Mouse (Mus musculus) hindbrain, embryonic 11.5 days (tissue): Measurements from ENCODE around the gene Tnfrsf12a. TPM values are rescaled to one million over a fixed set of nuclear protein-coding genes. Genes with fewer than 3 reads are reported as not detected.
A peak's percentile ranks its signal among the peaks of the same experiment; 100 is the strongest.

Experiments used
- ATAC-seq: fragments of 200-750 bp; cut with Nextera tagmentation; 2 replicates; pipeline ENCODE4 v1.8.0; 2017; ENCODE audit warnings: mild to moderate bottlenecking, moderate TSS enrichment, moderate library complexity; ENCODE audit not compliant: low FRiP score
- DNase-seq: peaks from one replicate; pipeline ENCODE4 v3.0.0-alpha.2; 2015; ENCODE audit warnings: low spot score
- H3K27ac ChIP-seq: fragments of 300-500 bp; sonication (generic); 2 replicates; pipeline ENCODE4 v1.5.1; 2014; ENCODE audit warnings: mild to moderate bottlenecking, low read depth, low read length
- H3K27me3 ChIP-seq: fragments of 300-500 bp; sonication (generic); 2 replicates; pipeline ENCODE4 v1.6.1; 2014; ENCODE audit warnings: mild to moderate bottlenecking, low read length, moderate library complexity, mixed read lengths; ENCODE audit not compliant: control insufficient read depth, insufficient read depth
- H3K36me3 ChIP-seq: fragments of 300-500 bp; sonication (generic); 2 replicates; pipeline ENCODE4 v1.6.1; 2014; ENCODE audit warnings: mild to moderate bottlenecking, low read length, moderate library complexity, mixed read lengths; ENCODE audit not compliant: control insufficient read depth, insufficient read depth
- H3K4me1 ChIP-seq: fragments of 300-500 bp; sonication (generic); replicated peaks from 2 replicates; pipeline ENCODE4 v1.6.1; 2014; ENCODE audit warnings: low read length, mixed read lengths; ENCODE audit not compliant: control insufficient read depth, insufficient read depth
- H3K4me2 ChIP-seq: fragments of 300-500 bp; sonication (generic); replicated peaks from 2 replicates; pipeline ENCODE4 v1.6.1; 2014; ENCODE audit warnings: mild to moderate bottlenecking, low read depth, low read length
- H3K4me3 ChIP-seq: fragments of 300-500 bp; sonication (generic); 2 replicates; pipeline ENCODE4 v1.5.1; 2014; ENCODE audit warnings: low read depth, low read length
- H3K9ac ChIP-seq: fragments of 300-500 bp; sonication (generic); 2 replicates; pipeline ENCODE4 v1.6.1; 2014; ENCODE audit warnings: low read depth, low read length
- H3K9me3 ChIP-seq: fragments of 300-500 bp; sonication (generic); 2 replicates; pipeline ENCODE4 v1.6.1; 2016; ENCODE audit warnings: low read length; ENCODE audit not compliant: control insufficient read depth
- WGBS: fragments of 180-500 bp; shearing (Covaris S2); extraction: QIAGEN DNeasy Blood & Tissue Kit; methylation state at CpG from one replicate; pipeline ENCODE4 v1.1.7; 2014; 5-methylcytosine and 5-hydroxymethylcytosine counted together
- polyA plus RNA-seq: library from polyadenylated mRNA; unstranded; fragments of >200 nt; fragmentation: Nextera tagmentation; extraction: Ambion mirVana; gene quantifications from 2 replicates; pipeline ENCODE4 v1.2.1, GENCODE M21; 2014

The Tnfrsf12a gene
- polyA plus RNA-seq, 1 experiment from 2014 or later = 1.2 TPM

GRCm38 (mm10) chr17:23664556-23665021, 12.7 kb downstream of the Tnfrsf12a start:
- 16% methylated on average over 5 of the region's 5 CpGs for WGBS
- Histone ChIP-seq H3K9me3 (no peaks in the 10 kb centered on the region), H3K9ac (no peak overlapping the region), H3K4me3 (no peak overlapping the region), H3K4me1 (no peaks in the 10 kb centered on the region), H3K4me2 (no peak overlapping the region), H3K36me3 (peaks cover 3% of the 10 kb centered on the region; the same call in 1 of the 2 replicates), H3K27ac (no peak overlapping the region), H3K27me3 (peaks cover 20% of the 10 kb centered on the region)
- DNase-seq (peak; percentile 50), ATAC-seq (peak; percentile 52)

GRCm38 (mm10) chr17:23661526-23661925, 15.7 kb downstream of the Tnfrsf12a start:
- Histone ChIP-seq H3K9ac (no peak overlapping the region), H3K27me3 (peaks cover 20% of the 10 kb centered on the region), H3K4me3 (no peak overlapping the region), H3K4me2 (no peak overlapping the region), H3K9me3 (no peaks in the 10 kb centered on the region), H3K27ac (no peak overlapping the region), H3K36me3 (no peaks in the 10 kb centered on the region), H3K4me1 (no peaks in the 10 kb centered on the region)
- DNase-seq (peak; percentile 44), ATAC-seq (no peak)
- WGBS = 3% methylated on average over 9 of the region's 9 CpGs

GRCm38 (mm10) chr17:23660876-23661200, 16.4 kb downstream of the Tnfrsf12a start:
- Histone ChIP-seq H3K4me3 (no peak overlapping the region), H3K9me3 (no peaks in the 10 kb centered on the region), H3K9ac (no peak overlapping the region), H3K36me3 (no peaks in the 10 kb centered on the region), H3K27ac (no peak overlapping the region), H3K27me3 (peaks cover 20% of the 10 kb centered on the region), H3K4me2 (no peak overlapping the region), H3K4me1 (no peaks in the 10 kb centered on the region)
- ATAC-seq (no peak), DNase-seq (no peak)
- WGBS = 9% methylated on average over 14 of the region's 14 CpGs

GRCm38 (mm10) chr17:23660117-23660875, 17.0 kb downstream of the Tnfrsf12a start, which contains the start of gene Bicdl2:
TSS of gene Bicdl2 (plus strand) at chr17:23660506.
- Histone ChIP-seq H3K4me1 (no peaks in the 10 kb centered on the region), H3K4me2 (no peak within 1 kb of the TSS), H3K4me3 (no peak within 1 kb of the TSS), H3K9me3 (no peaks in the 10 kb centered on the region), H3K9ac (no peak within 1 kb of the TSS), H3K36me3 (no peaks in the 10 kb centered on the region), H3K27ac (no peak within 1 kb of the TSS), H3K27me3 (peaks cover 20% of the 10 kb centered on the region)
- ATAC-seq = peak; percentile 8; the same call in 1 of the 2 replicates
- peak; percentile 32 for DNase-seq
- 7% methylated on average over 27 of the region's 27 CpGs for WGBS

GRCm38 (mm10) chr17:23658450-23658849, 18.8 kb downstream of the Tnfrsf12a start:
- WGBS = 75% methylated on average over 3 of the region's 3 CpGs
- H3K27me3 ChIP-seq = peaks cover 20% of the 10 kb centered on the region
- H3K4me2 ChIP-seq = no peak overlapping the region
- H3K9ac ChIP-seq = no peak overlapping the region
- DNase-seq (no peak), ATAC-seq (no peak)
- no peaks in the 10 kb centered on the region for H3K36me3 ChIP-seq
- no peak overlapping the region for H3K4me3 ChIP-seq
- H3K4me1 ChIP-seq = no peaks in the 10 kb centered on the region
- H3K27ac ChIP-seq = no peak overlapping the region
- H3K9me3 ChIP-seq = no peaks in the 10 kb centered on the region

GRCm38 (mm10) chr17:23654410-23654809, 22.9 kb downstream of the Tnfrsf12a start:
- 73% methylated on average over 2 of the region's 2 CpGs for WGBS
- no peaks in the 10 kb centered on the region for H3K36me3 ChIP-seq
- no peak overlapping the region for H3K27ac ChIP-seq
- no peak overlapping the region for H3K4me3 ChIP-seq
- H3K4me1 ChIP-seq = no peaks in the 10 kb centered on the region
- DNase-seq (no peak), ATAC-seq (no peak)
- no peaks in the 10 kb centered on the region for H3K27me3 ChIP-seq
- H3K9me3 ChIP-seq = no peaks in the 10 kb centered on the region
- no peak overlapping the region for H3K4me2 ChIP-seq
- no peak overlapping the region for H3K9ac ChIP-seq

GRCm38 (mm10) chr17:23654001-23654400, 23.3 kb downstream of the Tnfrsf12a start:
- ATAC-seq = no peak
- H3K36me3 ChIP-seq = no peaks in the 10 kb centered on the region
- no peak overlapping the region for H3K27ac ChIP-seq
- no peaks in the 10 kb centered on the region for H3K9me3 ChIP-seq
- no peak overlapping the region for H3K4me3 ChIP-seq
- H3K9ac ChIP-seq = no peak overlapping the region
- WGBS = 60% methylated on average over 6 of the region's 6 CpGs
- H3K27me3 ChIP-seq = no peaks in the 10 kb centered on the region
- H3K4me1 ChIP-seq = no peaks in the 10 kb centered on the region
- DNase-seq = no peak
- no peak overlapping the region for H3K4me2 ChIP-seq

GRCm38 (mm10) chr17:23653324-23653723, 23.9 kb downstream of the Tnfrsf12a start:
- no peak for DNase-seq
- no peaks in the 10 kb centered on the region for H3K4me1 ChIP-seq
- no peak for ATAC-seq
- no peaks in the 10 kb centered on the region for H3K9me3 ChIP-seq
- H3K4me3 ChIP-seq = no peak overlapping the region
- 100% methylated on average over 1 of the region's 2 CpGs for WGBS
- no peak overlapping the region for H3K27ac ChIP-seq
- H3K27me3 ChIP-seq = no peaks in the 10 kb centered on the region
- H3K9ac ChIP-seq = no peak overlapping the region
- H3K36me3 ChIP-seq = no peaks in the 10 kb centered on the region
- no peak overlapping the region for H3K4me2 ChIP-seq

GRCm38 (mm10) chr17:23651363-23651762, 25.9 kb downstream of the Tnfrsf12a start:
- Histone ChIP-seq H3K36me3 (no peaks in the 10 kb centered on the region), H3K27ac (no peak overlapping the region), H3K4me1 (no peaks in the 10 kb centered on the region), H3K9me3 (no peaks in the 10 kb centered on the region), H3K4me2 (no peak overlapping the region), H3K27me3 (no peaks in the 10 kb centered on the region), H3K9ac (no peak overlapping the region), H3K4me3 (no peak overlapping the region)
- DNase-seq = no peak
- no peak for ATAC-seq
- WGBS = 85% methylated on average over 6 of the region's 6 CpGs
